Mouse (Mus musculus): ENCODE measurements around the gene Pygo2.

- TF ChIP-seq CTCF (IDR thresholded peaks at IDR 0.05; ENCODE audit: extremely low read depth, insufficient read depth, insufficient read length, insufficient replicate concordance) (no peak), POLR2A (IDR thresholded peaks at IDR 0.05; ENCODE audit: low read depth, low read length) (peak; percentile 48)
These were observed at the start of gene Pygo2 for GRCm38 (mm10) chr3:89430171-89431159.
